Mouse (Mus musculus): Measurements from ENCODE around the gene Sun1.

DNA sequence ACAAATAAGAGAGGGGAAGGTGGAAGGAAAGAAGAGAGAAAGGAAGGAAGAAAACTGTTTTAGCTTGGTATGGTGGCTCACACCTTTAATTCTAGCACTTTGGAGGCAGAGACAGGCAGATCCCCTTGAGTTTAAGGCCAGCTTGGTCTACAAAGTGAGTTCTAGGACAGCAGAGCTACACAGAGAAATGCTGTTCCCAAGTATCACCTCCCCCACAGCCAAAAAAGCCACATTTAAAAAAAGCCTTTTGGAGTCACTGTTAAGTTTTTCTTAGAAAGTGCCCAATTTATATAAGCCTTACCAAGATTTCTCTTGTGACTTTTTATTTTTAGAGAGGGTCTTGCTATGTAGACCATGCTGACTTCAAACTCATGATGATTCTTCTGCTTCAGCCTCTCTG, 13.9 kb downstream of the Sun1 start:
- no peak for TF ChIP-seq CTCF (IDR thresholded peaks at IDR 0.05; ENCODE audit: low read depth, low read length)
- TF ChIP-seq POLR2A (IDR thresholded peaks at IDR 0.05; ENCODE audit: insufficient read depth, low read length), result no peak
- no peak for TF ChIP-seq EP300 (IDR thresholded peaks at IDR 0.05; ENCODE audit: insufficient read depth, low read depth, low read length)

Measured in ES-Bruce4 (cell line).